Mouse (Mus musculus) MEL (cell line): ENCODE data around the gene Cela2a. TPM values are rescaled to one million over a fixed set of nuclear protein-coding genes. Genes with fewer than 3 reads are reported as not detected.

Experiments
- DNase-seq: peaks from one replicate; pipeline ENCODE4 v3.0.0; 2011; ENCODE audit warnings: low read depth, low spot score
- H3K27ac ChIP-seq: 2 replicates; pipeline ENCODE4 v1.5.1; 2012; ENCODE audit warnings: low read depth, mild to moderate bottlenecking, control low read depth, low read length, moderate library complexity; ENCODE audit not compliant: control insufficient read depth
- H3K27me3 ChIP-seq, 2 experiments: fragments of 150-350 bp in 1 of 2; sonication (generic) in 1 of 2; 2 replicates each; pipeline ENCODE4 v1.6.1; 2012; ENCODE audit warnings: low read length in 2 of 2, mild to moderate bottlenecking in 2 of 2, improper control_type of control experiment in 1 of 2, moderate library complexity in 1 of 2; ENCODE audit not compliant: insufficient read depth in 2 of 2, control insufficient read depth in 1 of 2
- H3K36me3 ChIP-seq, 2 experiments: 2 replicates each; pipeline ENCODE4 v1.6.1; 2012 to 2014; ENCODE audit warnings: low read length in 2 of 2, improper control_type of control experiment in 1 of 2, inconsistent platforms in 1 of 2, mild to moderate bottlenecking in 1 of 2; ENCODE audit not compliant: insufficient read depth in 2 of 2, control insufficient read depth in 1 of 2
- H3K4me1 ChIP-seq, 2 experiments: fragments of 150-350 bp in 1 of 2; sonication (generic) in 1 of 2; 2 replicates each; pipeline ENCODE4 v1.6.1; 2012; ENCODE audit warnings: low read length in 2 of 2, improper control_type of control experiment in 1 of 2, mild to moderate bottlenecking in 1 of 2; ENCODE audit not compliant: insufficient read depth in 2 of 2, control insufficient read depth in 1 of 2
- H3K4me3 ChIP-seq, 2 experiments: fragments of 150-350 bp in 1 of 2; sonication (generic) in 1 of 2; 2 replicates each; pipeline ENCODE4 v1.5.1; 2012; ENCODE audit warnings: low read depth in 2 of 2, low read length in 2 of 2, mild to moderate bottlenecking in 2 of 2, moderate library complexity in 2 of 2, control low read depth in 1 of 2, improper control_type of control experiment in 1 of 2; ENCODE audit not compliant: control insufficient read depth in 1 of 2, insufficient read depth in 1 of 2
- H3K79me2 ChIP-seq: 2 replicates; pipeline ENCODE4 v1.6.1; 2012; ENCODE audit warnings: mild to moderate bottlenecking, low read length, moderate library complexity; ENCODE audit not compliant: control insufficient read depth, poor library complexity, insufficient read depth
- H3K9ac ChIP-seq: 2 replicates; pipeline ENCODE4 v1.6.1; 2012; ENCODE audit warnings: low read depth, mild to moderate bottlenecking, control low read depth, low read length, moderate library complexity; ENCODE audit not compliant: control insufficient read depth, poor library complexity, severe bottlenecking
- H3K9me3 ChIP-seq: fragments of 150-350 bp; sonication (generic); replicated peaks from 2 replicates; pipeline ENCODE4 v1.6.1; 2012; ENCODE audit warnings: mild to moderate bottlenecking, low read length, improper control_type of control experiment, moderate library complexity; ENCODE audit not compliant: insufficient read depth
- CHD2 ChIP-seq: IDR thresholded peaks from 2 replicates; pipeline ENCODE4 v1.6.1; 2011; ENCODE audit warnings: low read length, improper control_type of control experiment
- CTCF ChIP-seq, 3 experiments: IDR thresholded peaks in 2 of 3; conservative IDR thresholded peaks in 1 of 3; 2 replicates each; pipeline ENCODE4 v1.5.1; 2011 to 2012; ENCODE audit warnings: low read length in 3 of 3, low read depth in 2 of 3, mild to moderate bottlenecking in 2 of 3, improper control_type of control experiment in 1 of 3, inconsistent platforms in 1 of 3, mixed read lengths in 1 of 3, moderate library complexity in 1 of 3; ENCODE audit not compliant: control insufficient read depth in 1 of 3, insufficient read depth in 1 of 3, poor library complexity in 1 of 3, severe bottlenecking in 1 of 3
- EP300 ChIP-seq, 2 experiments: IDR thresholded peaks; 2 replicates each; pipeline ENCODE4 v1.6.1; 2011; ENCODE audit warnings: improper control_type of control experiment in 2 of 2, low read length in 2 of 2, low read depth in 1 of 2, mild to moderate bottlenecking in 1 of 2
- ETS1 ChIP-seq: IDR thresholded peaks from 2 replicates; pipeline ENCODE4 v1.6.1; 2012; ENCODE audit warnings: low read depth, mild to moderate bottlenecking, inconsistent platforms, low read length, improper control_type of control experiment, moderate library complexity
- GABPA ChIP-seq: IDR thresholded peaks from 2 replicates; pipeline ENCODE4 v1.6.1; 2012; ENCODE audit warnings: low read depth, mild to moderate bottlenecking, inconsistent platforms, low read length, improper control_type of control experiment, moderate library complexity
- JUND ChIP-seq: IDR thresholded peaks from 2 replicates; pipeline ENCODE4 v1.6.1; 2011; ENCODE audit warnings: low read depth, mild to moderate bottlenecking, improper control_type of control experiment, low read length
- MAFK ChIP-seq: IDR thresholded peaks from 2 replicates; pipeline ENCODE4 v1.6.1; 2011; ENCODE audit warnings: low read depth, mild to moderate bottlenecking, low read length, improper control_type of control experiment, borderline replicate concordance
- MAX ChIP-seq: IDR thresholded peaks from 2 replicates; pipeline ENCODE4 v1.6.1; 2011; ENCODE audit warnings: low read length, improper control_type of control experiment
- MAZ ChIP-seq: IDR thresholded peaks from 2 replicates; pipeline ENCODE4 v1.6.1; 2012; ENCODE audit warnings: low read depth, mild to moderate bottlenecking, inconsistent platforms, low read length, improper control_type of control experiment
- MEF2A ChIP-seq: IDR thresholded peaks from 2 replicates; pipeline ENCODE4 v1.6.1; 2014; ENCODE audit warnings: low read depth, mild to moderate bottlenecking, inconsistent platforms, low read length, improper control_type of control experiment; ENCODE audit not compliant: poor library complexity, insufficient replicate concordance, severe bottlenecking; ENCODE audit errors: extremely low read depth
- MXI1 ChIP-seq: IDR thresholded peaks from 2 replicates; pipeline ENCODE4 v1.6.1; 2011; ENCODE audit warnings: mild to moderate bottlenecking, low read depth, low read length, improper control_type of control experiment
- NRF1 ChIP-seq: IDR thresholded peaks from 2 replicates; pipeline ENCODE4 v1.6.1; 2014; ENCODE audit warnings: low read depth, mild to moderate bottlenecking, inconsistent platforms, low read length, improper control_type of control experiment, moderate library complexity; ENCODE audit not compliant: poor library complexity, insufficient read depth, severe bottlenecking
- POLR2AphosphoS2 ChIP-seq: IDR thresholded peaks from 2 replicates; pipeline ENCODE4 v1.6.1; 2011; ENCODE audit warnings: low read length, improper control_type of control experiment
- RAD21 ChIP-seq: IDR thresholded peaks from 2 replicates; pipeline ENCODE4 v1.6.1; 2011; ENCODE audit warnings: mild to moderate bottlenecking, low read depth, low read length, improper control_type of control experiment
- SIN3A ChIP-seq: IDR thresholded peaks from 2 replicates; pipeline ENCODE4 v1.6.1; 2012; ENCODE audit warnings: low read length, improper control_type of control experiment, inconsistent platforms
- TAL1 ChIP-seq: IDR thresholded peaks from 2 replicates; pipeline ENCODE4 v1.6.1; 2012; ENCODE audit warnings: mild to moderate bottlenecking, inconsistent platforms, low read length, moderate library complexity, mixed read lengths
- ZC3H11A ChIP-seq: IDR thresholded peaks from 2 replicates; pipeline ENCODE4 v1.6.1; 2012; ENCODE audit warnings: low read depth, mild to moderate bottlenecking, inconsistent platforms, low read length, improper control_type of control experiment
- ZNF384 ChIP-seq: IDR thresholded peaks from 2 replicates; pipeline ENCODE4 v1.6.1; 2012; ENCODE audit warnings: low read depth, mild to moderate bottlenecking, inconsistent platforms, low read length, improper control_type of control experiment
- polyA plus RNA-seq, 2 experiments: library from polyadenylated mRNA; stranded (reverse) in 1 of 2; unstranded in 1 of 2; fragments of >175 nt in 1 of 2; fragments of >200 nt in 1 of 2; gene quantifications; 2 replicates each; pipeline versions ENCODE4 v1.2.1 to v1.2.4; 2012; ENCODE audit warnings: low replicate concordance in 2 of 2, low read depth in 1 of 2; ENCODE audit not compliant: insufficient read length in 2 of 2, insufficient read depth in 1 of 2, missing spikeins in 1 of 2
- total RNA-seq: library from RNA; depleted of rRNA; stranded (reverse); fragments of 300-350 nt; gene quantifications from 2 replicates; pipeline ENCODE4 v1.2.3, GENCODE M21; 2012

The Cela2a gene
- total and polyA plus RNA-seq, 3 experiments = not detected

DNA sequence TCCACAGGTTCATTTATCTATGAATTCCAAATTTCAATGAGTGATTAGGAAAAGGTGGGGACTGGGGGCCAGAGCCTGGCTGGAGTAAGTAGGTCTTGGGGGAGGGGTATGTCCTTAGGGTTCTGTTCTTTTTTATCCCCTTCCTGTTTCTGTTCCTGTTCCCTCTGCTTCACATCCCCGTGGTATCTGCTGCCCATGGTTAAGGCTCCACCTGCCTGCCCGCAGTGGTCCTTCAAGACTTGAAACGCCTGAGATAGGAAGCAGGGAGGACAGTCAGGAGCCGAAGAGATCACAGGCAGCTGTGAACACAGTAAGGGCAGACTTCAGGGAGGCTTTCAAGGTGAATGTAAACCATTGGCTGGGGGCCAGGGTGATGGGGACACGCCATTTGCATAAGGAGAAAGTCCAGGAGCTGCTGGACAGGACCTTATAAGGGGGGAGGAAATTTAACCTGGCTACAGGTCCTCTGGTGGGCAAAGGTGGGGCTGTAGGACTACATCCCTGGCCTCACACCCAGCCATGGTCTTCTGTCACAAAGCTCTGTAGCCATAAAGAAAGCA, 8.7 kb upstream of the Cela2a start:
- no peak for TF ChIP-seq JUND
- no peak for TF ChIP-seq MAFK
- no peak for TF ChIP-seq NRF1
- no peak for TF ChIP-seq CTCF (IDR thresholded peaks at IDR 0.05 in 2 of 3, conservative IDR thresholded peaks at IDR 0.05 in 1 of 3; ENCODE audit: control insufficient read depth in 1 of 3, insufficient read depth in 1 of 3, low read depth in 2 of 3, low read length in 3 of 3, poor library complexity in 1 of 3, severe bottlenecking in 1 of 3)
- no peak for TF ChIP-seq RAD21
- no peak for TF ChIP-seq EP300 (IDR thresholded peaks at IDR 0.05; ENCODE audit: low read depth in 1 of 2, low read length in 2 of 2)
- TF ChIP-seq ZC3H11A = no peak
- TF ChIP-seq ZNF384 = no peak
- no peak for TF ChIP-seq POLR2AphosphoS2
- TF ChIP-seq CHD2 = no peak
- no peak for TF ChIP-seq GABPA
- no peak for TF ChIP-seq MAX
- H3K9ac ChIP-seq = no peak overlapping the region
- H3K4me1 ChIP-seq = no peaks in the 10 kb centered on the region
- peaks cover 0 to 2% of the 10 kb centered on the region in 2 experiments; a peak in 2 of 4 replicates for H3K27me3 ChIP-seq
- H3K9me3 ChIP-seq = no peaks in the 10 kb centered on the region
- H3K4me3 ChIP-seq = no peak overlapping the region
- H3K79me2 ChIP-seq = no peaks in the 10 kb centered on the region
- DNase-seq = no peak
- H3K27ac ChIP-seq = no peak overlapping the region
- no peaks in the 10 kb centered on the region for H3K36me3 ChIP-seq

DNA sequence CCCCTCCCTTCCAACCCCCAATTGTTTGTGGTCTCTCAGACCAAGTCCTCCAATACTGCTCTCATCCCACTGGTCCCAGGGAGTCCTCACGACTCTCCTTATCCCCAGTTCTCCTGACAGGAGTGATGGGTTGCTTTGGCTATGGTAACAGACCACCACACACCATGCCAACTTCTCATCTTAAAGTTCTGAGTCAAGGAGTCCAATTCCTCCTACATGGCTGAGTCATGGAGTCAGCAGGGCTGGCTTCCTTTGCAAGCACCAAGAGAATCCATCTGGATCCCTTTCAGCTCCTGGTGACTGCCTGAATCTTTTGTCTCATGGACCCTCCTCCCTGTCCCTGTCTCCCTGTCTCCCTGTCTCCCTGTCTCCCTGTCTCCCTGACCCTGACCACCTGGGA, 8.0 kb upstream of the Cela2a start:
- Histone ChIP-seq H3K27me3 (peaks cover 0 to 2% of the 10 kb centered on the region in 2 experiments; a peak in 2 of 4 replicates), H3K4me1 (no peaks in the 10 kb centered on the region), H3K4me3 (no peak overlapping the region), H3K27ac (no peak overlapping the region), H3K9ac (no peak overlapping the region), H3K36me3 (no peaks in the 10 kb centered on the region), H3K79me2 (no peaks in the 10 kb centered on the region), H3K9me3 (no peaks in the 10 kb centered on the region)
- no peak for DNase-seq
- TF ChIP-seq MEF2A (no peak), GABPA (no peak), MAZ (no peak), MAFK (no peak), SIN3A (no peak), TAL1 (no peak), ETS1 (no peak), MXI1 (no peak)
